Mouse (Mus musculus) bone marrow, adult 2 months (tissue): ENCODE measurements around the gene Elf5.

Source experiments
- CTCF ChIP-seq: fragments of 200-500 bp; IDR thresholded peaks from 2 replicates; pipeline ENCODE4 v1.5.1; 2011; ENCODE audit warnings: low read length, control low read depth; ENCODE audit not compliant: control insufficient read depth, insufficient read depth
- POLR2A ChIP-seq: fragments of 200-500 bp; IDR thresholded peaks from 2 replicates; pipeline ENCODE4 v1.6.1; 2011; ENCODE audit warnings: low read depth, mild to moderate bottlenecking, control low read depth, low read length, borderline replicate concordance; ENCODE audit not compliant: control insufficient read depth

DNA sequence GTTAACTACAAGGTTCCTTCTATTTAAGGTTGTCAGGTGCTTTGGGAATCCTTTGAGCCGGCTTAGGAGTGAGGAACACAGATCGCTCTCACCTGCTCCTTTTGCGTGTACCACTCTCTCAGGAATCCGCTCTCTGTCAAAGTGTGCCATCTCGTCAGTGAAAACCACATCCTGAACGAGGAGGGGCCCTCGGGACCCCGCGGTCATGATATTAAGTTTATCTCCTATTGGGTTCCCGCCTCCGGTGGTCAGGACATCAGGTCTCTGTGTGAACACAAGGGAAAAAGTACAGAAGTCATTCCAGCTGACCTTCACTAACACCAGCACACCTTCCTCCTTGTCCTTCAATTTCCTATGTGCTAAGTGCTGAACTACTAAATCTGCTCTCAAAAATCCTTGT lies 65.2 kb downstream of the Elf5 start:
- TF ChIP-seq CTCF (no peak), POLR2A (no peak)
